Mouse (Mus musculus): Measurements from ENCODE around the gene Uhrf1bp1. TPM values are rescaled to one million over a fixed set of nuclear protein-coding genes. Genes with fewer than 3 reads are reported as not detected.
"Not testable (repeated sequence)": the region's sequence is repeated elsewhere in the genome, so short reads cannot be mapped to it uniquely, and the experiment has no call there.

The Uhrf1bp1 gene
- total RNA-seq, 2 experiments from 2014 or later, result 14.0 to 14.8 TPM

DNA sequence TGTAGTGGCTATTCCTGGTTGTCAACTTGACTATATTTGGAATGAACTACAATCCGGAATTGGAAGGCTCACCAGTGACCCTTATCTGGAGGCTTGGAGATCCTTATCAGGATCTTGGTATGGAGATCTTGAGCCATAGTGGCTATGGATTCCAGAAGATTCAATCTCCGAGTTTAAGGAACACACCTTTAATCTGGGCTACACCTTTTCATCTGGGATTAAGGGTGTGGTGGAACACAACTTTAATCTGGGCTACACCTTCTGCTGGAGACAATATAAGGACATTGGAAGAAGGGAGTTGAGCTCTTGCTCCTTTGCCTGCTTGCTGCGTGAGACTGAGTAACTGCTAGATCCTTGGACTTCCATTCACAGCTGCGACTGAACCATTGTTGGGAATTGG lies 18.4 kb upstream of the Uhrf1bp1 start, which contains the start of gene Snrpc:
Gene Snrpc (plus strand): TSS at position 301 of the 400 bp plus-strand sequence.
- DNase-seq (ENCODE audit: low spot score); intact Hi-C loops (cut with DNase I): not testable (repeated sequence)

DNA sequence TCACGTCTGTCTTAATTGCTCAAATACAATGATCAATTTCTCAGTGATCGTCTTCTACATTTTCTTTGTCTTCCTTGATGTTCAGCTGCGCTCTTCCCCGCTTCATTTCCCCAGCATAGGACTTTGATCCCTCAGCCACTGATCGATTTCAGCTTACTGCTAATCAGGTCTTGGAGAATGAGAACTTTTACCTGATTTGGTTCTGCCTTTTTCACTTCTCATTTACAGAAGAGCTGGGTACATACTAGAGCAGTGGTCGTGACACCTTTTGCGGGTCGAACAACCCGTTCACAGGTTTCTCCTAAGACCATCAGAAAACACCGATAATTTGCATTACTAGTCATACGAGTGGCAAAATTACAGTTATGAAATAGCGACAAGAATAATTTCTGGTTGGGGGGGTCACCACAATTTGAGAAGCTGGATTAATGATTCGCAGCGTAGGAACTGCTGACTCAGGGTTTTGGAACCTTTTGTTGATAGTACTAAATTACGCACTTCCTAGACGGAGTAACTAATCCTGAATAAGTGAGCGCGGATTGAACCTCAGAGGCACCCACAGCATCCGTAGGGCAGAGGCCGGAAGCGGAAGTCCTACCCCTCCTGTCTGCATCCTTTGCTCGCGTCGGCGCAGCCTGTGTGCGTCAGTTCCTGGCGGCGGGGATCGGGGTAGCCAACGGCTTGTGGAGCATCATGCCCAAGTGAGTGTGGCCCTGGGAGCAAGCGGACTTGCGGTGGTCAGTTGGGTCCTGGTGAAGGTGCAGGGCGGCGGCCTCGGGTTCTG lies 16.6 kb upstream of the Uhrf1bp1 start:
- peak; percentile 93 for DNase-seq (ENCODE audit: low spot score)
- intact Hi-C loops (cut with DNase I), result loop anchor here (1.0 to 10.0 kb wide), 3 partner anchors 19 to 195 kb away; partner anchors contain the start of genes Anks1, D17Wsu92e and Taf11

DNA sequence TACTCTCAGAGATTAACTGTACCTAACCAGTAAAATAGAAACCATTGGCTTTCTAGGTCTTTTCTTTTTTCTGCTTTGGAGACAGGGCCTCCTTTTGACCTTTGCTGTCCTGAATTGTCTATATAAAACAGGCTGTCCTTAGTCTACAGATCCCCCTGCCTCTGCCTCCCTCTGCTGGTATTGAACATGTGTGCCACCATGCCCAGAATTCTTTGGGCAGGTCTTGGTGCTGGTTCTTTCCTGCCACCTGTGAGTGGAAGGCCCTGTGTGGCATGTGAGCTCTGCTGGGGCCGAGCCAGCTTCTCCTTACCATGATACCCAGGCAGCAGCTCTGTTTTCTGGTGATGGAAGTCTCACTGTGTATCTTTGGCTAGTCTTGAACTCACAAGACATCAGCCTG lies 7.9 kb upstream of the Uhrf1bp1 start:
- DNase-seq (ENCODE audit: low spot score), result no peak
- intact Hi-C loops (cut with DNase I), result loop anchor here (10.0 kb wide), 1 partner anchor 204 kb away; no protein-coding TSS in a partner anchor

GRCm38 (mm10) chr17:27851076-27851475 lies 5.2 kb upstream of the Uhrf1bp1 start:
- intact Hi-C loops (cut with DNase I), result loop anchor here (5.0 kb wide), 1 partner anchor 39 kb away; no protein-coding TSS in a partner anchor
- DNase-seq (ENCODE audit: low spot score), result no peak

- peak; percentile 21 for DNase-seq (ENCODE audit: low spot score)
- intact Hi-C loops (cut with DNase I), result no loop called here
Measured at GRCm38 (mm10) chr17:27856798-27857648, 782 bp downstream of the Uhrf1bp1 start.

DNA sequence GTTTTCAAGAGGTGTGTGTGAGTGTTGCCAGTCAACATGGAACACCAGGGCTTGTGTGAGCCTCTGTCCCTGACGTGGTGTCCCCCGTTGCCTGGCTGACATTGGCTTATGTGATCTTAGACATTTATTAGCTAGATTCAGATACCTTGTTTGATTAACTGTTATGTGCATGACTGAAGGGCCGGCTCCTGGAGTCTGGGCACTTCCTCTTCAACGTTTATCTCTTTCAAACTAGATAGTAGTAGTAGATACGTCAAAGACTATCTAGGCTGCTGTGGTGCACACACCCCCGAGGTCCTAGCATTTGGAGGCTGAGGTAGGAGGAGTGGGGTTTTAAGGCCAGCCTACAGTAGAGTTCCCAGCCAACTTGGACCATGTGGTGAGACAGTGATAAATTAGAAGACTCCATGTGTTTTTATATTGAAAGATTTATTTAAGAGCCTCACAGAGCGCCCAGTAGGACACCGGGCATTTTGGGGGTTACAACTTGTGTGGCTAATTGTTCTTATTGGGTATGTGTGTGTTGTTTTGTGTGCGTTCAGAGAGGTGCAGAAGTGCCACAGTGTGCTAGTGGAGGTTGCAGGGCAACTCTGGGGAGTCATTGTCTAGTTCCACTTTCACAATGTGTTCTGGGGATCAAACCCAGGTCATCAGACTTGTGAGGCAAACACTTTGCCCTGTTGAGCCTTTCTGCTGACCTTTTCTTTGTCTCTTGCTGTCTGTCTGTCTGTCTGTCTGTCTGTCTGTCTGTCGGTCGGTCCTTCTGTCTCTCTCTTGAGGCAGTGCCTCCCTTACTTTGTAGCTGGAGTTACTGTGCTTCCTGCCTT lies 1.6 kb downstream of the Uhrf1bp1 start:
- intact Hi-C loops (cut with DNase I), result no loop called here
- no peak for DNase-seq (ENCODE audit: low spot score)

GRCm38 (mm10) chr17:27859131-27859530 lies 2.9 kb downstream of the Uhrf1bp1 start:
- intact Hi-C loops (cut with DNase I), result no loop called here
- DNase-seq (ENCODE audit: low spot score), result no peak

GRCm38 (mm10) chr17:27865461-27865860 lies 9.2 kb downstream of the Uhrf1bp1 start:
- no peak for DNase-seq (ENCODE audit: low spot score)
- intact Hi-C loops (cut with DNase I), result no loop called here

GRCm38 (mm10) chr17:27866737-27867136 lies 10.5 kb downstream of the Uhrf1bp1 start:
- no peak for DNase-seq (ENCODE audit: low spot score)
- intact Hi-C loops (cut with DNase I), result no loop called here

GRCm38 (mm10) chr17:27871851-27872250 lies 15.6 kb downstream of the Uhrf1bp1 start:
- intact Hi-C loops (cut with DNase I), result no loop called here
- no peak for DNase-seq (ENCODE audit: low spot score)

- no peak for DNase-seq (ENCODE audit: low spot score)
- intact Hi-C loops (cut with DNase I), result no loop called here
Measured at GRCm38 (mm10) chr17:27873583-27873982, 17.3 kb downstream of the Uhrf1bp1 start.

DNA sequence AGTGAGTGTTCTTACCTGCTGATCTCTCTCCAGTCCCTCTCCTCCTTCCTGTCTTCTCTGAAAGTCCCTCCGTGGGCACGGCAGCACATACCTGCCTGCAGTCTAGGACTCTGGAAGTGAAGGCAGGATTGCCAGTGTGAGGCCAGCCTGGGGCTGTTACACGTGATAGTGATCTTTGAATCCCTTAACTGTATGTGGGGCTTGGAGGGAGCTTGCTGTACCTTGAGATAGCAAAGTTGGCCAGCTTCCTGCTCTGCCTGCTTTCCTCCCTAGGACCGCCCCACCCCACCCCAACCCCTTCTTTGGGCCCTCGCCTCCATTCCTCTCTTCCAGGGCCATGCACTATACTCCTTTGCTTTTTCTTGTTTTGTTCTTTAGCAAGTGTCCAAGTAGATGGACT lies 18.3 kb downstream of the Uhrf1bp1 start:
- no peak for DNase-seq (ENCODE audit: low spot score)

DNA sequence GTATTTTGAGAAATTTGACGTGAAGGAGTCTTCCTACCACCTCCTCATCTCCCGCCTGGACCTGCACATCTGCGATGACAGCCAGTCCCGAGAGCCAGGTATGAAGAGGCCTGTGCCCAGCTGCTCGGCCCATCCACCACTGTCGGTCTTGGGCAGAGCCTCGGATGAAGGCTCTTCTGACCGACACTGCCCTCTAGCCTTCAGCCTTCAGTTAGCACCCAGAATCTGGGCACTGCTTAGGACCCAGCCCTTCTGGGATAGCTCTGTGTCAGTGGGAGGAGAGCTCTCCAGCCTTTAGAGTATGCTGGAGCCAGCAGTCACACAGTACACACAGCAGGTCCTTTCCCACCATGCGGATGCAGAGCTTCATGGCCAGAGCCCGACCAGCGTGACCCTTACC lies 25.3 kb downstream of the Uhrf1bp1 start:
- DNase-seq (ENCODE audit: low spot score), result no peak

More for the DNA sequence above, 18.3 kb downstream of the Uhrf1bp1 start:
- intact Hi-C loops (cut with DNase I), result no loop called here

DNA sequence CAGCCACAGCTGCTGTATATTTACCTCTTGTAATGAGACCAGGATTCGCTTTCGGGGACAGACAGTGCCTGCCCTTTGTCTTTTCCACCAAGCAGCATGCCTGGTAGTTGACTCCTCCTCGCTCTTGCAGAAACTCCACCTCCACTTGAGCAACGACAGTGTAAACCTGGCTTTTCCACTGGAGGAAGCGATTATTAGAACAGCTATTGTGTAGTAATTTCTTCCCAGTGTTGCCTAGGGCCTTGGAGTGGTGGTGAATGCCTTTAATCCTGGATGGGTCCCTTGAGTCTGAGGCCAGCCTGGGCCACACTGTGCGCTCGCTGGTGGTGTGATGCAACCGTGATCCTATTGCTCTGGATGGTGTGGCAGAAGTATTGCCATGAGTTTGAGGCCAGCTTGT lies 26.9 kb downstream of the Uhrf1bp1 start:
- intact Hi-C loops (cut with DNase I), result no loop called here
- no peak for DNase-seq (ENCODE audit: low spot score)

More for the DNA sequence above, 25.3 kb downstream of the Uhrf1bp1 start:
- intact Hi-C loops (cut with DNase I), result no loop called here

- no peak for DNase-seq (ENCODE audit: low spot score)
- intact Hi-C loops (cut with DNase I), result no loop called here
Measured at GRCm38 (mm10) chr17:27883994-27884393, 27.8 kb downstream of the Uhrf1bp1 start.

DNA sequence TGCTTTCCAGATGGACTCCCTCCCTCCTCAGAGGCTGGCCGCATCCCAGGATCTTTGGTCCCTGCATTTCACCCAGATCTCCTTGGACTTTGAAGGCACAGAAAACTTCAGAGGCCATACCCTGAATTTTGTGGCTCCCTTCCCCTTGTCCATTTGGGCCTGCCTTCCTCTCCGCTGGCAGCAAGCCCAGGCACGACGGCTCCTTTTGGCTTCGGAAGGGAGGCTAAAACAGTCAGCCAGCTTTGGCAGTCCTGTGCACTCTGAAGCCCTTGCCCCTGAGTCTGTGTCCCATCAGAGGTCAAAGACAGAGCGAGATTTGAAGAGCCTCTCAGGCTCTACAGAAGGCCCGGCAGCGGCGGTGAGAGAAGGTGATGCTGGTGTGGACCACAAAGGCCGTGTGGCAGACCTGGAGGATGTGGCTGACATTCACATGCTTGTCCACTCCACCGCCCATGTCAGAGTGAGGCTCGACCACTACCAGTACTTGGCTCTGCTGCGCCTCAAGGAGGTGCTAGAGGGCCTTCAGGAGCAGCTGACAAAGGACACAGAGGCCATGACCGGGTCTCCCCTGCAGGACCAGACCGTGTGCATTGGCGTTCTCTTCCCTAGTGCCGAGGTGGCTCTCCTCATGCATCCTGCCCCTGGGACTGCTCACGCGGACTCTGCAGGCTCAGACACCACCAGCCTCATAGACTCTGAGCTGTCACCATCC lies 30.4 kb downstream of the Uhrf1bp1 start:
- intact Hi-C loops (cut with DNase I), result no loop called here
- no peak for DNase-seq (ENCODE audit: low spot score)

DNA sequence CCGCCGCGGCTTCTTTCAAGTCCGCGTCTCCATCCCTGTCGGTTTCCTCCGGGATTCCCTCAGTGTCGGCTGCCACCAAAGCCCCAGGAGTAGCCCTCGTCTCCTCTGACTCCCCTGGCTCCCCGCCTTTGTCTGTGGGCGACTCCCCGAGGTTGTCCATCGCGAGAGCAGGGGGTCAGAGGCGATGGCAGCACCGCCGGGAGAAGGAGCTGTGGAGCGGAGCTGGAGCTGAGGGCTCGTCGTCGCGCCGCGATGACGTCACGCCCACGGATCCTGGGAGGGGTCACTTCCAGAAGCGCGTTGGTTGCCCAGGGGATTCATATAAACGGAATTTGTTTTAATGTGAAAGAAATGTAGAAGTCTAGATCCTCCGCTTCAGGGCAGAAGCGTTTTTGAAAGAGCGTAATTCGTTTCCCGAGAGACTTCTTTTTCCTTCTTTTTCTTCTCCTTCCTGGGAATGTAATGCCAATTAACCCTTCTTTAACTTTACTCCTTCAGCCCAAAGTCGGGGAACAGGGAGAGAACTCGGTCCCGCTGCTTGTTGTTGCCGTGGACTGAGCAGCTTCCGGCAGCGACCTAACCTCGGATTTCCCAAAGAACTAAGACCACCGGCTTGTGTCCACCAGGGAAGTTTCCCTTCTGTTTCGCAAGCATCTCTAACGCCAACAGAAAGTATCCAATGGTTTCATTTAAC lies 51.4 kb downstream of the Uhrf1bp1 start:
- DNase-seq (ENCODE audit: low spot score), result peak; percentile 85
- intact Hi-C loops (cut with DNase I), result loop anchor here (1.0 to 5.0 kb wide), 5 partner anchors 65 to 255 kb away; no protein-coding TSS in a partner anchor

GRCm38 (mm10) chr17:27908206-27908887 lies 52.1 kb downstream of the Uhrf1bp1 start:
- no peak for DNase-seq (ENCODE audit: low spot score)

More at GRCm38 (mm10) chr17:27908206-27908887, 52.1 kb downstream of the Uhrf1bp1 start:
- intact Hi-C loops (cut with DNase I), result loop anchor here (2.0 to 5.0 kb wide), 4 partner anchors 66 to 254 kb away; no protein-coding TSS in a partner anchor
